Mouse (Mus musculus): ENCODE results near the gene Lyst.

- TF ChIP-seq CTCF (IDR thresholded peaks at IDR 0.05; ENCODE audit: borderline replicate concordance, insufficient read depth, low read length) (no peak), POLR2A (IDR thresholded peaks at IDR 0.05; ENCODE audit: low read depth, low read length) (no peak)
These were observed 218.3 kb downstream of the Lyst start for GRCm38 (mm10) chr13:13808337-13809132.

Data from embryonic fibroblast, embryonic 13.5 days (primary cell).